Mouse (Mus musculus): ENCODE data around the gene Tax1bp1. TPM values are rescaled to one million over a fixed set of nuclear protein-coding genes. Genes with fewer than 3 reads are reported as not detected.

Gene Tax1bp1
- total and polyA plus RNA-seq, 3 experiments: 42.2 to 61.7 (median 61.6) TPM

- no peaks in the 10 kb centered on the region for H3K27me3 ChIP-seq (replicated peaks)
- H3K4me3 ChIP-seq (replicated peaks in 1 of 3; ENCODE audit: low read depth in 2 of 3, low read length in 2 of 3, poor library complexity in 1 of 3): no peak overlapping the region
- H3K79me2 ChIP-seq (replicated peaks; ENCODE audit: control insufficient read depth, extremely low read depth, insufficient read depth, poor library complexity, severe bottlenecking): no peaks in the 10 kb centered on the region
- no peak overlapping the region for H3K4me2 ChIP-seq (ENCODE audit: insufficient read depth, low read depth, poor library complexity, severe bottlenecking)
- H3K36me3 ChIP-seq (replicated peaks in 1 of 2; ENCODE audit: control insufficient read depth in 1 of 2, insufficient read depth in 1 of 2, low read length in 1 of 2): no peaks in the 10 kb centered on the region
- H3K9me3 ChIP-seq (replicated peaks; ENCODE audit: low read length): no peaks in the 10 kb centered on the region
- TF ChIP-seq MAFK (IDR thresholded peaks at IDR 0.05; ENCODE audit: insufficient replicate concordance, low read length) (no peak), MXI1 (IDR thresholded peaks at IDR 0.05; ENCODE audit: low read depth, low read length) (no peak), MEF2A (IDR thresholded peaks at IDR 0.05; ENCODE audit: borderline replicate concordance, low read depth, low read length) (no peak), KAT2A (IDR thresholded peaks at IDR 0.05; ENCODE audit: insufficient replicate concordance, low read length) (no peak), CHD2 (IDR thresholded peaks at IDR 0.05; ENCODE audit: low read length) (no peak), SIN3A (IDR thresholded peaks at IDR 0.05; ENCODE audit: low read length) (no peak), JUN (IDR thresholded peaks at IDR 0.05; ENCODE audit: insufficient read depth, low read depth, low read length) (no peak), NELFE (IDR thresholded peaks at IDR 0.05; ENCODE audit: low read depth, low read length) (no peak), CTCF (conservative IDR thresholded peaks at IDR 0.05 in 1 of 2, IDR thresholded peaks at IDR 0.05 in 1 of 2; ENCODE audit: low read depth in 2 of 2, low read length in 2 of 2) (no peak), UBTF (IDR thresholded peaks at IDR 0.05; ENCODE audit: low read depth, low read length) (no peak), NRF1 (IDR thresholded peaks at IDR 0.05; ENCODE audit: low read depth, low read length) (no peak), POLR2A (IDR thresholded peaks at IDR 0.05; ENCODE audit: low read depth, low read length) (no peak), MAX (IDR thresholded peaks at IDR 0.05; ENCODE audit: low read length) (no peak), RAD21 (IDR thresholded peaks at IDR 0.05; ENCODE audit: low read depth, low read length) (no peak), GABPA (IDR thresholded peaks at IDR 0.05; ENCODE audit: insufficient replicate concordance, low read depth, low read length) (no peak), JUND (conservative IDR thresholded peaks at IDR 0.05; ENCODE audit: low read depth, low read length) (no peak)
- DNase-seq (ENCODE audit: extremely low read depth): no peak
- dilution Hi-C loops (cut with MboI; ENCODE audit: extremely low pct_ligation_motif_present, extremely low pct_unique_long_range_greater_than_20kb, low sequenced_read_pairs): no loop called here
- in situ Hi-C loops (cut with MboI; ENCODE audit: low pct_ligation_motif_present, low pct_unique_long_range_greater_than_20kb, low sequenced_read_pairs): no loop called here
- peaks cover 0 to 34% of the 10 kb centered on the region in 2 experiments; a peak in 3 of 4 replicates for H3K4me1 ChIP-seq (ENCODE audit: control insufficient read depth in 1 of 2, insufficient read depth in 2 of 2)
- H3K9ac ChIP-seq (ENCODE audit: insufficient read depth, low read depth): no peak overlapping the region
- no peak overlapping the region for H3K27ac ChIP-seq (ENCODE audit: insufficient read depth, low read depth)
Measured at GRCm38 (mm10) chr6:52779546-52779945, 66.0 kb downstream of the Tax1bp1 start.

DNA sequence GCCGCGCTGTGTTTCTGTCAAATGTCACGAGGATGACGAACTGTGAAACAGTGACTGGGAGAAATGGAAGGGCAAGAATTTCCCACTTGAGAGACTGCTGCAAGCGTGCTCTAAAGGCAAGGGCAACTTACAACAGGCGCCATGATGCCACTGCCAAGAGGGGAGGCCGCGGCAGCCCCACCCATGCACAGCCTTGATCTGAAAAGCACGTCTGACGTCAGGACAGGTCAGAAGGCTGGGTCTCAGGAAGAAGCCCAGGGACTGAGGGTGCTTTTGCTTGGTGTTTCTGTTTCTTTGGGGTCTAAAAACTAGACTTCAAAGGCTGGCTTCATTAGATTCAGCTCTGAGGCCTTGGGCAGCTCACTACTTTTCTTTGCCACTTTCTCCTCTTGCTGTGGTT, 76.8 kb downstream of the Tax1bp1 start:
- TF ChIP-seq SIN3A (IDR thresholded peaks at IDR 0.05; ENCODE audit: low read length) (no peak), NELFE (IDR thresholded peaks at IDR 0.05; ENCODE audit: low read depth, low read length) (no peak), MAX (IDR thresholded peaks at IDR 0.05; ENCODE audit: low read length) (no peak), POLR2AphosphoS2 (IDR thresholded peaks at IDR 0.05; ENCODE audit: low read depth, low read length) (no peak), TCF12 (IDR thresholded peaks at IDR 0.05; ENCODE audit: low read depth, low read length) (no peak), RAD21 (IDR thresholded peaks at IDR 0.05; ENCODE audit: low read depth, low read length) (no peak), JUND (conservative IDR thresholded peaks at IDR 0.05; ENCODE audit: low read depth, low read length) (no peak), CHD1 (IDR thresholded peaks at IDR 0.05; ENCODE audit: low read depth, low read length) (no peak), EP300 (IDR thresholded peaks at IDR 0.05; ENCODE audit: low read length) (no peak), NRF1 (IDR thresholded peaks at IDR 0.05; ENCODE audit: low read depth, low read length) (no peak), MEF2A (IDR thresholded peaks at IDR 0.05; ENCODE audit: borderline replicate concordance, low read depth, low read length) (no peak), ELF1 (IDR thresholded peaks at IDR 0.05; ENCODE audit: low read depth, low read length) (no peak), ETS1 (conservative IDR thresholded peaks at IDR 0.05; ENCODE audit: low read depth, low read length) (no peak), MXI1 (IDR thresholded peaks at IDR 0.05; ENCODE audit: low read depth, low read length) (no peak), MAZ (IDR thresholded peaks at IDR 0.05; ENCODE audit: low read depth, low read length) (no peak), KAT2A (IDR thresholded peaks at IDR 0.05; ENCODE audit: insufficient replicate concordance, low read length) (no peak), TBP (conservative IDR thresholded peaks at IDR 0.05; ENCODE audit: low read depth, low read length) (no peak), GABPA (IDR thresholded peaks at IDR 0.05; ENCODE audit: insufficient replicate concordance, low read depth, low read length) (no peak), USF1 (IDR thresholded peaks at IDR 0.05; ENCODE audit: low read depth, low read length) (no peak), CHD2 (IDR thresholded peaks at IDR 0.05; ENCODE audit: low read length) (no peak)
- H3K79me2 ChIP-seq (replicated peaks; ENCODE audit: control insufficient read depth, extremely low read depth, insufficient read depth, poor library complexity, severe bottlenecking): no peaks in the 10 kb centered on the region
- in situ Hi-C loops (cut with MboI; ENCODE audit: low pct_ligation_motif_present, low pct_unique_long_range_greater_than_20kb, low sequenced_read_pairs) (no loop called here), dilution Hi-C loops (cut with MboI; ENCODE audit: extremely low pct_ligation_motif_present, extremely low pct_unique_long_range_greater_than_20kb, low sequenced_read_pairs) (no loop called here)
- DNase-seq (ENCODE audit: extremely low read depth): no peak
- no peaks in the 10 kb centered on the region for H3K4me1 ChIP-seq (ENCODE audit: control insufficient read depth in 1 of 2, insufficient read depth in 2 of 2)
- no peaks in the 10 kb centered on the region for H3K9me3 ChIP-seq (replicated peaks; ENCODE audit: low read length)
- H3K27ac ChIP-seq (ENCODE audit: insufficient read depth, low read depth): no peak overlapping the region
- H3K4me2 ChIP-seq (ENCODE audit: insufficient read depth, low read depth, poor library complexity, severe bottlenecking): no peak overlapping the region
- no peak overlapping the region for H3K4me3 ChIP-seq (replicated peaks in 1 of 3; ENCODE audit: low read depth in 2 of 3, low read length in 2 of 3, poor library complexity in 1 of 3)
- no peak overlapping the region for H3K9ac ChIP-seq (ENCODE audit: insufficient read depth, low read depth)
- no peaks in the 10 kb centered on the region for H3K27me3 ChIP-seq (replicated peaks)
- no peaks in the 10 kb centered on the region for H3K36me3 ChIP-seq (replicated peaks in 1 of 2; ENCODE audit: control insufficient read depth in 1 of 2, insufficient read depth in 1 of 2, low read length in 1 of 2)
